Mouse (Mus musculus): ENCODE measurements around the gene Tmem160. TPM values are rescaled to one million over a fixed set of nuclear protein-coding genes. Genes with fewer than 3 reads are reported as not detected.

The Tmem160 gene
- polyA plus RNA-seq, 1 experiment, result 330 TPM

GRCm38 (mm10) chr7:16473847-16474246, 21.3 kb downstream of the Tmem160 start:
- peaks cover 44% of the 10 kb centered on the region for H3K27me3 ChIP-seq (ENCODE audit: control insufficient read depth, insufficient read depth, low read length)
- WGBS, result 44% methylated on average over 8 of the region's 8 CpGs
- peaks cover 7% of the 10 kb centered on the region for H3K4me1 ChIP-seq (ENCODE audit: control insufficient read depth, insufficient read depth, insufficient read length, low read length)
- TF ChIP-seq POLR2A (IDR thresholded peaks at IDR 0.05; ENCODE audit: low read depth, low read length), result no peak
- TF ChIP-seq CTCF (IDR thresholded peaks at IDR 0.05; ENCODE audit: extremely low read depth, insufficient read length, insufficient replicate concordance, low read depth, low read length), result no peak
- H3K4me3 ChIP-seq (ENCODE audit: low read depth, low read length), result no peak overlapping the region
- no peak overlapping the region for H3K27ac ChIP-seq (ENCODE audit: insufficient read depth, low read depth, low read length)
- no peaks in the 10 kb centered on the region for H3K36me3 ChIP-seq (ENCODE audit: control insufficient read depth, insufficient read depth, low read length)

DNA sequence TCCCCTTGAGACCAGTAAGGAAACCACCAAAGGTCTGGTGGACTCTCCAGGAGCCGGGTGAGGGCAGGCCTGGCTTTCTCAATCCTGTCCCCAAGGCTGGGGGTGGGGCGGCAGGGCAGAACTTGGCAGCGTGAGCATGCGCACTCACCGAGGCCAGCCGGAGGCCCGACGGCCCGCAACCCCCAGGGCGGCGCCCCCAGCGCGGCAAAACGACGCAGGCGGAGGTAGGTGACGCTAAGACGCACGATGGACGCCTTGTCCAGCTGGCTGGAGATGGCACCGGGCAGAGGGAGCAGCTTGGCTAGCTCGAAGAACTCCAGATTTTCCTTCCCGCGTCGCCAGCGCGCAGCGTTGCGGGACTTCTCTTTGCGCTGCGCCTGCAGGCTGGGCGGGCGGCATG, 21.9 kb downstream of the Tmem160 start:
- peaks cover 44% of the 10 kb centered on the region for H3K27me3 ChIP-seq (ENCODE audit: control insufficient read depth, insufficient read depth, low read length)
- H3K27ac ChIP-seq (ENCODE audit: insufficient read depth, low read depth, low read length), result no peak overlapping the region
- H3K36me3 ChIP-seq (ENCODE audit: control insufficient read depth, insufficient read depth, low read length), result no peaks in the 10 kb centered on the region
- TF ChIP-seq CTCF (IDR thresholded peaks at IDR 0.05; ENCODE audit: extremely low read depth, insufficient read length, insufficient replicate concordance, low read depth, low read length) (no peak), POLR2A (IDR thresholded peaks at IDR 0.05; ENCODE audit: low read depth, low read length) (no peak)
- WGBS, result 6% methylated on average over 33 of the region's 33 CpGs
- H3K4me1 ChIP-seq (ENCODE audit: control insufficient read depth, insufficient read depth, insufficient read length, low read length), result peaks cover 5% of the 10 kb centered on the region
- peak overlapping the region; percentile 38 for H3K4me3 ChIP-seq (ENCODE audit: low read depth, low read length)

GRCm38 (mm10) chr7:16475321-16475720, 22.7 kb downstream of the Tmem160 start:
- Histone ChIP-seq H3K27ac (ENCODE audit: insufficient read depth, low read depth, low read length) (no peak overlapping the region), H3K4me1 (ENCODE audit: control insufficient read depth, insufficient read depth, insufficient read length, low read length) (peaks cover 4% of the 10 kb centered on the region; the same call in 1 of the 2 replicates), H3K4me3 (ENCODE audit: low read depth, low read length) (no peak overlapping the region), H3K36me3 (ENCODE audit: control insufficient read depth, insufficient read depth, low read length) (no peaks in the 10 kb centered on the region), H3K27me3 (ENCODE audit: control insufficient read depth, insufficient read depth, low read length) (peaks cover 44% of the 10 kb centered on the region)
- no peak for TF ChIP-seq POLR2A (IDR thresholded peaks at IDR 0.05; ENCODE audit: low read depth, low read length)
- no peak for TF ChIP-seq CTCF (IDR thresholded peaks at IDR 0.05; ENCODE audit: extremely low read depth, insufficient read length, insufficient replicate concordance, low read depth, low read length)
- 6% methylated on average over 23 of the region's 23 CpGs for WGBS

DNA sequence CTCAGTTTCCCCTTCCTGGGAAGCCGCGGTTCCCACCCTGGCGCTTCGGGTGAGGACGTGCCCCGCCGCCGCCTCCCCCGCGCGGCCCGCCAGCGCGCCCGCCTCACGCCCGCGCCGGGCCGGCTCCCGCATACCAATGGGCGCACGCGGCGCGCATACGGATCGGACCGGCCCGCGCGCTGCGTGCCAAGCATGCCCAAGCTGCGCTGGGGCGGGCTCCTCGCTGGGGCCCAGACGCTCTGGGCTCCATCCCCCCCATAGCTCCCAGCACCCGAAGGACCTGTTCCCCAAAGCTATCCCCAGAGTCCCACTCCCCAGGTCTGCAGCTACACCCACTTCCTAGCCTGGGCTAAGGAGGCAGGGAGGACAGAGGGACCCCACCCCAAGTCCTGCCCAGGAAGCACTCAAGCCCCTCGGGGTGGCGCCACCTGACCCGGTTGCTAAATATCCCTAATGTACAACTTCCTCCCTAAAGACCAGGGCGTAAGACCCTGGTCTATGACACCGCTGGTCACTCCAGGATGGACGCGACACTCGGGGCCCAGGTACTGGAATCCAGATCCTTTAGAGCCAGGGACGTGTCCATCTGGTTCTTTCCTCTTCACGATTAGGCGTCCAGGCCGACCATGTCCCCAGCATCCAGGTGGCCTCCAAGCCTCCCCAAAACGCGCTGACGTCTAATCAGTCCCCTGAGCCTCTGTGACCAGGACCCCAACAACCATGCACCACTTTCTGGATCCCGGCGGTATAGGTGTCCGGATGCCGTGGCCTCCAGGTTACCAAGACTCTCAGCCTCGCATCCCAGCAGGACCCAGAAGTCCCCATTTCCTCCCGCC, 23.4 kb downstream of the Tmem160 start:
- Histone ChIP-seq H3K4me3 (ENCODE audit: low read depth, low read length) (peak overlapping the region; percentile 26), H3K27ac (ENCODE audit: insufficient read depth, low read depth, low read length) (no peak overlapping the region), H3K4me1 (ENCODE audit: control insufficient read depth, insufficient read depth, insufficient read length, low read length) (peaks cover 4% of the 10 kb centered on the region; the same call in 1 of the 2 replicates), H3K36me3 (ENCODE audit: control insufficient read depth, insufficient read depth, low read length) (no peaks in the 10 kb centered on the region), H3K27me3 (ENCODE audit: control insufficient read depth, insufficient read depth, low read length) (peaks cover 44% of the 10 kb centered on the region)
- WGBS, result 3% methylated on average over 57 of the region's 59 CpGs
- no peak for TF ChIP-seq CTCF (IDR thresholded peaks at IDR 0.05; ENCODE audit: extremely low read depth, insufficient read length, insufficient replicate concordance, low read depth, low read length)
- no peak for TF ChIP-seq POLR2A (IDR thresholded peaks at IDR 0.05; ENCODE audit: low read depth, low read length)

- H3K27ac ChIP-seq (ENCODE audit: insufficient read depth, low read depth, low read length), result no peak overlapping the region
- no peak for TF ChIP-seq CTCF (IDR thresholded peaks at IDR 0.05; ENCODE audit: extremely low read depth, insufficient read length, insufficient replicate concordance, low read depth, low read length)
- TF ChIP-seq POLR2A (IDR thresholded peaks at IDR 0.05; ENCODE audit: low read depth, low read length), result no peak
- no peaks in the 10 kb centered on the region for H3K36me3 ChIP-seq (ENCODE audit: control insufficient read depth, insufficient read depth, low read length)
- 4% methylated on average over 34 of the region's 34 CpGs for WGBS
- peaks cover 4% of the 10 kb centered on the region; the same call in 1 of the 2 replicates for H3K4me1 ChIP-seq (ENCODE audit: control insufficient read depth, insufficient read depth, insufficient read length, low read length)
- H3K4me3 ChIP-seq (ENCODE audit: low read depth, low read length), result peak overlapping the region; percentile 26
- peaks cover 44% of the 10 kb centered on the region for H3K27me3 ChIP-seq (ENCODE audit: control insufficient read depth, insufficient read depth, low read length)
These were observed 24.0 kb downstream of the Tmem160 start for GRCm38 (mm10) chr7:16476600-16476989.

DNA sequence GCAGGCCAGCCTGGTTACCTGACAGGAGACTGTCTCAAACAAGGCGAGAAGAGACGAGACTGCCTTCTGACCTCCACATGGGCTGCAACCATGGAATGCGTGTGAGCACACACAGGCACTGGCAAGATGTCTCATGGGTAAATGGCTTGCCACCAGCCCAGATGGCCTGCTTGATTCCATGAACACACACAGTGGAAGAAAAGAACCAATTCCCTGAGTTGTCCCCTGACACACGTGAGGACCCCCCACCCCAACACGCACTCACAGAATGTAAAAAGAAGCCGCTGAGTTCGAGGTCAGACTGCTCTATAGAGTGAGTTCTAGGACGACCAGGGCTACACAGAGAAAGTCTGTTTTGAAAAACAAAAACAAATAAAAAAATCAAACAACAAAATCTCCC, 25.0 kb downstream of the Tmem160 start, which contains the start of gene Npas1:
Npas1 (minus strand) TSS at position 101 of the 400 bp plus-strand sequence.
- Histone ChIP-seq H3K27ac (ENCODE audit: insufficient read depth, low read depth, low read length) (no peak within 1 kb of the TSS), H3K4me1 (ENCODE audit: control insufficient read depth, insufficient read depth, insufficient read length, low read length) (peaks cover 4% of the 10 kb centered on the region; the same call in 1 of the 2 replicates), H3K4me3 (ENCODE audit: low read depth, low read length) (peak within 1 kb of the TSS; percentile 26), H3K36me3 (ENCODE audit: control insufficient read depth, insufficient read depth, low read length) (no peaks in the 10 kb centered on the region), H3K27me3 (ENCODE audit: control insufficient read depth, insufficient read depth, low read length) (peaks cover 35% of the 10 kb centered on the region)
- 86% methylated on average over 8 of the region's 8 CpGs for WGBS
- TF ChIP-seq POLR2A (IDR thresholded peaks at IDR 0.05; ENCODE audit: low read depth, low read length) (no peak), CTCF (IDR thresholded peaks at IDR 0.05; ENCODE audit: extremely low read depth, insufficient read length, insufficient replicate concordance, low read depth, low read length) (no peak)

- no peak for TF ChIP-seq CTCF (IDR thresholded peaks at IDR 0.05; ENCODE audit: extremely low read depth, insufficient read length, insufficient replicate concordance, low read depth, low read length)
- no peak for TF ChIP-seq POLR2A (IDR thresholded peaks at IDR 0.05; ENCODE audit: low read depth, low read length)
- Histone ChIP-seq H3K27me3 (ENCODE audit: control insufficient read depth, insufficient read depth, low read length) (no peaks in the 10 kb centered on the region), H3K4me3 (ENCODE audit: low read depth, low read length) (no peak overlapping the region), H3K36me3 (ENCODE audit: control insufficient read depth, insufficient read depth, low read length) (no peaks in the 10 kb centered on the region), H3K27ac (ENCODE audit: insufficient read depth, low read depth, low read length) (no peak overlapping the region), H3K4me1 (ENCODE audit: control insufficient read depth, insufficient read depth, insufficient read length, low read length) (no peaks in the 10 kb centered on the region)
These were observed 36.2 kb downstream of the Tmem160 start for GRCm38 (mm10) chr7:16488816-16489215.
